Mouse (Mus musculus): ENCODE measurements at regions not wholly inside any gene's neighbourhood (a gene's known extent, or its start where the extent isn't known, plus 50 kb on each side); places are given as distances from the start of the nearest gene placed in this dataset.

GRCm38 (mm10) chr12:27182397-27183375, 159.7 kb downstream of the Sox11 start:
- TF ChIP-seq FOSL1 (IDR thresholded peaks at IDR 0.05; ENCODE audit: insufficient read depth, low read length, poor library complexity, severe bottlenecking): no peak
- no peak for TF ChIP-seq CEBPB (IDR thresholded peaks at IDR 0.05; ENCODE audit: low read depth)
- TF ChIP-seq MAX (IDR thresholded peaks at IDR 0.05): no peak
- TF ChIP-seq USF1 (IDR thresholded peaks at IDR 0.05; ENCODE audit: low read depth): no peak
- TF ChIP-seq MYOD1 (IDR thresholded peaks at IDR 0.05; ENCODE audit: control insufficient read depth, insufficient read length, low read depth): no peak
- TF ChIP-seq CTCF (IDR thresholded peaks at IDR 0.05; ENCODE audit: control insufficient read depth, insufficient read depth, insufficient read length): no peak
- TF ChIP-seq MYOG (IDR thresholded peaks at IDR 0.05; ENCODE audit: control insufficient read depth, extremely low read depth, insufficient read length): no peak
- Histone ChIP-seq H3ac (ENCODE audit: control insufficient read depth, insufficient read length, low read depth) (no peak overlapping the region), H3K27me3 (ENCODE audit: control insufficient read depth, insufficient read depth, insufficient read length) (no peaks in the 10 kb centered on the region), H3K79me3 (ENCODE audit: low read depth) (no peaks in the 10 kb centered on the region), H3K4me3 (ENCODE audit: insufficient read depth, poor library complexity, severe bottlenecking) (no peak overlapping the region), H3K79me2 (ENCODE audit: control insufficient read depth, insufficient read depth) (no peaks in the 10 kb centered on the region), H3K36me3 (ENCODE audit: control insufficient read depth, insufficient read depth) (no peaks in the 10 kb centered on the region)

DNA sequence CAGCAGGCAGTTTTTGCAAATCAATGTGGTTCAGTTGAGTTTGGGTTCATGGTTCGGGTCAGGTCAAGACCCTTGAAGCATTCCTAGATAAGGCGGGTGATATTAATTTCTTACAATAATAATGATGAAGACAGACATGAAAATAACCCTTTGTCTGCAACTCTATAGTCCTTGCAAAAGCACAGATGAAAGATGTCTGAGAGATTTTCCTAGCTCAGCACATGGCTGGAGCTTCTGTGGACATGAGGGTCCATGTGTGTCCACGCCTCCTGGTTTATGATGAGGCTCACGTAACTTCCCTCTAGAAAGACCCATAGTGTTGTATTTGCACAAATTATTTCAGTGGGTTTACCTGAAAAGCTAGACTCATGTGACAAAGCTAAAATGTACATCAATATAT, 168.8 kb downstream of the Sox11 start:
- Histone ChIP-seq H3K79me3 (ENCODE audit: low read depth) (no peaks in the 10 kb centered on the region), H3ac (ENCODE audit: control insufficient read depth, insufficient read length, low read depth) (no peak overlapping the region)
- TF ChIP-seq MYOG (IDR thresholded peaks at IDR 0.05; ENCODE audit: control insufficient read depth, extremely low read depth, insufficient read length) (no peak), CEBPB (IDR thresholded peaks at IDR 0.05; ENCODE audit: low read depth) (no peak), CTCF (IDR thresholded peaks at IDR 0.05; ENCODE audit: control insufficient read depth, insufficient read depth, insufficient read length) (no peak)

DNA sequence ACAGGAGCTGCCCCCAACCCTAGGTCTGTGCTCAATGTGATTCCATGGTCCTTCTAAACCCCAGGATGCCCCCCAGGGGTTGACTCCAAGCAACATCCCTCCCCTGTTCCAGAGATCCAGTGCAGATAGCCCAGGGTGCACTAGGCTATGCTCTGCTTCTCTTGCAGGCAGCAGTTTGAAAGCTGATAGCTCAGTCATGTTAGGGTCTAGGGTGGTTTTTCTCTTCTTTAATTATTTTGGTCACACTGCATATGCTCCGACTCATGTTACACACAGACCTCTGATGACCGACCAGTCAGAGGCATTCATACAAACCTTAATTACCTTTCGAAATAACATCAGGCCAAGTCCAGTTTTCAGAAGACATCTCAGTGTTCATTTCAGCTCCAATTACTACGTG, 169.2 kb downstream of the Sox11 start:
- no peak overlapping the region for H3K4me3 ChIP-seq (ENCODE audit: insufficient read depth, poor library complexity, severe bottlenecking)
- no peak overlapping the region for H3ac ChIP-seq (ENCODE audit: control insufficient read depth, insufficient read length, low read depth)
- no peak for TF ChIP-seq MYOD1 (IDR thresholded peaks at IDR 0.05; ENCODE audit: control insufficient read depth, insufficient read length, low read depth)
- TF ChIP-seq CEBPB (IDR thresholded peaks at IDR 0.05; ENCODE audit: low read depth): no peak
- no peak for TF ChIP-seq MAX (IDR thresholded peaks at IDR 0.05)
- TF ChIP-seq MYOG (IDR thresholded peaks at IDR 0.05; ENCODE audit: control insufficient read depth, extremely low read depth, insufficient read length): no peak
- TF ChIP-seq CTCF (IDR thresholded peaks at IDR 0.05; ENCODE audit: control insufficient read depth, insufficient read depth, insufficient read length): no peak
- no peak for TF ChIP-seq FOSL1 (IDR thresholded peaks at IDR 0.05; ENCODE audit: insufficient read depth, low read length, poor library complexity, severe bottlenecking)
- no peak for TF ChIP-seq USF1 (IDR thresholded peaks at IDR 0.05; ENCODE audit: low read depth)
- no peaks in the 10 kb centered on the region for H3K79me2 ChIP-seq (ENCODE audit: control insufficient read depth, insufficient read depth)
- H3K36me3 ChIP-seq (ENCODE audit: control insufficient read depth, insufficient read depth): no peaks in the 10 kb centered on the region
- H3K27me3 ChIP-seq (ENCODE audit: control insufficient read depth, insufficient read depth, insufficient read length): no peaks in the 10 kb centered on the region
- no peaks in the 10 kb centered on the region for H3K79me3 ChIP-seq (ENCODE audit: low read depth)

More for the DNA sequence above, 168.8 kb downstream of the Sox11 start:
- Histone ChIP-seq H3K4me3 (ENCODE audit: insufficient read depth, poor library complexity, severe bottlenecking) (no peak overlapping the region), H3K79me2 (ENCODE audit: control insufficient read depth, insufficient read depth) (no peaks in the 10 kb centered on the region), H3K36me3 (ENCODE audit: control insufficient read depth, insufficient read depth) (no peaks in the 10 kb centered on the region), H3K27me3 (ENCODE audit: control insufficient read depth, insufficient read depth, insufficient read length) (no peaks in the 10 kb centered on the region)

DNA sequence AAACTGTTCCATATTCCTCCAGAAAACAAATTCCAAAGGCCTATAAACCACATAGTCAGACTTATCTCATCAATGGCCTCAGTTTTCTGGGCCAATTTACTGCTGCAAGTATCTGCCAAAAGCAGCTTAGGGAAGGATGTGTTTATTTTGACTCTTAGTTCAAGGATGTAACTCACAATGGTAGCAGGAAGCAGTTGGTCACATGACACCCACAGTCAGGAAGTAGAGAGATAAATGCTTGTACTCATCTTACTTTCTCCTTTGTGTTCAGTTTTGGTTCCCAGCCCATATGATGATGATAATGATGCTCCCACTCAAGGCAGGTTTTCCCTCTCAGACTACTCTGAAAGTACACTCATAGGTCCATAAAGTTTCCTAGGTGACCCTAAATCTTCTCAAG, 170.8 kb downstream of the Sox11 start:
- H3K27me3 ChIP-seq (ENCODE audit: control insufficient read depth, insufficient read depth, insufficient read length): no peaks in the 10 kb centered on the region
- no peaks in the 10 kb centered on the region for H3K36me3 ChIP-seq (ENCODE audit: control insufficient read depth, insufficient read depth)
- no peaks in the 10 kb centered on the region for H3K79me3 ChIP-seq (ENCODE audit: low read depth)
- H3ac ChIP-seq (ENCODE audit: control insufficient read depth, insufficient read length, low read depth): no peak overlapping the region
- no peaks in the 10 kb centered on the region for H3K79me2 ChIP-seq (ENCODE audit: control insufficient read depth, insufficient read depth)
- no peak overlapping the region for H3K4me3 ChIP-seq (ENCODE audit: insufficient read depth, poor library complexity, severe bottlenecking)
- no peak for TF ChIP-seq CTCF (IDR thresholded peaks at IDR 0.05; ENCODE audit: control insufficient read depth, insufficient read depth, insufficient read length)
- no peak for TF ChIP-seq MYOD1 (IDR thresholded peaks at IDR 0.05; ENCODE audit: control insufficient read depth, insufficient read length, low read depth)
- TF ChIP-seq USF1 (IDR thresholded peaks at IDR 0.05; ENCODE audit: low read depth): no peak
- TF ChIP-seq CEBPB (IDR thresholded peaks at IDR 0.05; ENCODE audit: low read depth): no peak
- no peak for TF ChIP-seq FOSL1 (IDR thresholded peaks at IDR 0.05; ENCODE audit: insufficient read depth, low read length, poor library complexity, severe bottlenecking)
- no peak for TF ChIP-seq MAX (IDR thresholded peaks at IDR 0.05)
- no peak for TF ChIP-seq MYOG (IDR thresholded peaks at IDR 0.05; ENCODE audit: control insufficient read depth, extremely low read depth, insufficient read length)

DNA sequence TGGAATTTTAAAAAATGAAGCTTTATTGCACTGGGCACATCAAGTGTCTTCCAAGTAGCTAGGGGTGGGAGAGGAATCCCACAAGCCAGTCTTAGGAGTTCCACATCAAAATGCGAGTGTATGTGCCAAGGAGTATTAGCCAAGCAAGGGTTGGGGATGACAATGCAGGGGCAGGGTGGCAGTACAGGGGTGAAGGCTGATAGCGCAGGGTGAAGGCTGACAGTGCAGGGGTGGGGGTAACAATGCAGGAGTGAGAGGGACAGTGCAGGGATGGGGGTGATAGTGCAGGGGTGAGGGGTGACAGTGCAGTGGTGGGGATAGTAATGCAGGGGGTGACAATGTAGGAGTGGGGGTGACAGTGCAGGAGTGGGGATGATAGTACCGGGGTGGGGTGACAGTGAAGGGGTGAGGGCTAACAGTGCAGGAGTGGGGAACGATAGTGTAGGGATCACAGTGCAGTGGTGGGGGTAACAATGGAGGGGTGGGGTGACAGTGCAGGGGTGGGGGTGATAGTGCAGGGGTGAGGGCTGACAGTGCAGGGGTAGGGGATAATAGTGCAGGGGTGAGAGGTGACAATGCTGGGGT, 177.4 kb downstream of the Sox11 start:
- Histone ChIP-seq H3K36me3 (ENCODE audit: control insufficient read depth, insufficient read depth) (no peaks in the 10 kb centered on the region), H3K79me3 (ENCODE audit: low read depth) (no peaks in the 10 kb centered on the region), H3ac (ENCODE audit: control insufficient read depth, insufficient read length, low read depth) (no peak overlapping the region), H3K27me3 (ENCODE audit: control insufficient read depth, insufficient read depth, insufficient read length) (no peaks in the 10 kb centered on the region), H3K79me2 (ENCODE audit: control insufficient read depth, insufficient read depth) (no peaks in the 10 kb centered on the region), H3K4me3 (ENCODE audit: insufficient read depth, poor library complexity, severe bottlenecking) (no peak overlapping the region)
- TF ChIP-seq MAX (IDR thresholded peaks at IDR 0.05) (no peak), MYOG (IDR thresholded peaks at IDR 0.05; ENCODE audit: control insufficient read depth, extremely low read depth, insufficient read length) (no peak), MYOD1 (IDR thresholded peaks at IDR 0.05; ENCODE audit: control insufficient read depth, insufficient read length, low read depth) (no peak), FOSL1 (IDR thresholded peaks at IDR 0.05; ENCODE audit: insufficient read depth, low read length, poor library complexity, severe bottlenecking) (no peak), CTCF (IDR thresholded peaks at IDR 0.05; ENCODE audit: control insufficient read depth, insufficient read depth, insufficient read length) (no peak), USF1 (IDR thresholded peaks at IDR 0.05; ENCODE audit: low read depth) (no peak), CEBPB (IDR thresholded peaks at IDR 0.05; ENCODE audit: low read depth) (no peak)
